ENCODE assay signal across 22 mouse cellular contexts in the genomic region with DNA sequence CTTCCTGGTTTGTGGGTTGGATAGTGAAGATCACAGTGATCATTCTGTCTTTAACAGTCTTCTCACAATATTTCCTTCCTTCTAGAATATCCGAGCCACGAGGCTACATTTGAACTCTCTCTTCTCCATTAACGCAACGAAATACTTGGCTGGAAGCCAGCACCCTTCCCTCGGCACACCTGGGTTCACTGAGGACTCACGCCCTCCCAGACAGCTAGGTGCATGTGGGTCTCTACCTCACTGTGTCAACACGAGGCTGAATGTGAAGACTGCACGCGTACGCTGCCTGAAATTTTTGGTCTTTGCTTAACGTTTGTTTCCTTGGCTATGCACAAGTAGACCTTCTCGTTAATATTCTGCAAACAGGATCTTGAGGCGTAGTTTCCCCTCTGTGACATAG. TPM values are rescaled to one million over a fixed set of nuclear protein-coding genes. Genes with fewer than 3 reads are reported as not detected.
DNase-seq lines count a peak whose midpoint lies in the region; ATAC-seq and TF ChIP-seq lines count a peak whose summit lies in the region.
"Had no signal": no experiment of that assay in that cellular context is flagged by ENCODE, and none has a peak within 500 bp of the region (broad histone marks: within the 10 kb centered on the region; RNA-seq: fewer than 3 reads in every experiment).

No protein-coding gene starts in this region.

- peaks cover 4% of the 10 kb centered on the region for H3K4me1 ChIP-seq in heart, embryonic 13.5 days
- peaks cover 7% of the 10 kb centered on the region; the same call in 1 of the 2 replicates for H3K4me1 ChIP-seq in small intestine, adult 2 months (ENCODE audit: control insufficient read depth, insufficient read depth, insufficient read length, low read length)
- H3K4me1 ChIP-seq: embryonic facial prominence, embryonic 12.5 days; forebrain, embryonic 12.5 days; intestine, embryonic 15.5 days had no signal

- no peak for ATAC-seq in heart, embryonic 13.5 days (ENCODE audit: extremely low read depth, insufficient number of reproducible peaks, low FRiP score, low TSS enrichment)
- ATAC-seq: forebrain, embryonic 16.5 days; intestine, embryonic 15.5 days had no signal

- H3K36me3 ChIP-seq in heart, embryonic 13.5 days: peaks cover 55% of the 10 kb centered on the region
- no peaks in the 10 kb centered on the region for H3K36me3 ChIP-seq in small intestine, adult 2 months (ENCODE audit: control insufficient read depth, insufficient read depth, low read length)
- H3K36me3 ChIP-seq: embryonic facial prominence, embryonic 12.5 days; forebrain, embryonic 12.5 days; hindbrain, embryonic 10.5 days; intestine, embryonic 15.5 days had no signal

- no peak for TF ChIP-seq POLR2A in small intestine, adult 2 months (IDR thresholded peaks at IDR 0.05; ENCODE audit: low read depth, low read length)

- H3K27ac ChIP-seq in gastrocnemius, adult 2 months: peak overlapping the region; percentile 55
- H3K27ac ChIP-seq in heart, embryonic 13.5 days (replicated peaks): 0 out of 2 replicates have a peak overlapping the region, but pooled peaks have one; percentile 39
- H3K27ac ChIP-seq in layer of hippocampus, adult 2 months: peak overlapping the region; percentile 84
- 0 out of 2 replicates have a peak overlapping the region, but pooled peaks have one; percentile 8 for H3K27ac ChIP-seq in small intestine, adult 2 months (ENCODE audit: insufficient read depth, low read depth, low read length)
- H3K27ac ChIP-seq: embryonic facial prominence, embryonic 12.5 days; forebrain, embryonic 12.5 days; hindbrain, embryonic 10.5 days; hindbrain, embryonic 14.5 days; intestine, embryonic 15.5 days had no signal

- no peak overlapping the region for H3K4me2 ChIP-seq in heart, embryonic 13.5 days
- H3K4me2 ChIP-seq: embryonic facial prominence, embryonic 12.5 days; forebrain, embryonic 12.5 days; hindbrain, embryonic 14.5 days; intestine, embryonic 15.5 days had no signal

- H3K27me3 ChIP-seq in heart, embryonic 13.5 days (replicated peaks): no peaks in the 10 kb centered on the region
- H3K27me3 ChIP-seq in small intestine, adult 2 months (ENCODE audit: control insufficient read depth, insufficient read depth, low read length): no peaks in the 10 kb centered on the region
- H3K27me3 ChIP-seq: embryonic facial prominence, embryonic 12.5 days; intestine, embryonic 15.5 days had no signal

- no peak overlapping the region for H3K9ac ChIP-seq in heart, embryonic 13.5 days
- H3K9ac ChIP-seq: embryonic facial prominence, embryonic 12.5 days; forebrain, embryonic 12.5 days; hindbrain, embryonic 14.5 days; intestine, embryonic 15.5 days had no signal

- no peak for DNase-seq in gastrocnemius, adult 2 months
- DNase-seq in gastrocnemius, adult 8-10 months (ENCODE audit: low spot score in 2 of 2): no peak
- DNase-seq in heart, postnatal 25 days (ENCODE audit: low spot score): no peak
- no peak for DNase-seq in layer of hippocampus, adult 2 months (ENCODE audit: low spot score in 2 of 2)
- no peak for DNase-seq in layer of hippocampus, adult 9-11 months
- no peak for DNase-seq in left cerebral cortex, postnatal 36 days (ENCODE audit: low spot score in 2 of 2)
- DNase-seq: adrenal gland, postnatal 10 days; cerebellum, adult 11 months; cerebellum, adult 8-10 months; cerebellum, postnatal 14 days; embryo, embryonic 11 days had no signal

- H3K4me3 ChIP-seq in gastrocnemius, adult 2 months: no peak overlapping the region
- H3K4me3 ChIP-seq in heart, embryonic 13.5 days: no peak overlapping the region
- H3K4me3 ChIP-seq in layer of hippocampus, adult 2 months: no peak overlapping the region
- no peak overlapping the region for H3K4me3 ChIP-seq in small intestine, adult 2 months (ENCODE audit: low read depth, low read length)
- H3K4me3 ChIP-seq: embryonic facial prominence, embryonic 12.5 days; forebrain, embryonic 12.5 days; hindbrain, embryonic 10.5 days; intestine, embryonic 15.5 days had no signal

- 74% methylated on average over 13 of the region's 13 CpGs for WGBS in heart, embryonic 13.5 days
- 19% methylated on average over 13 of the region's 13 CpGs for WGBS in small intestine, adult 2 months

- intact Hi-C loops in gastrocnemius, adult 2 months (cut with DNase I): no loop called here
- intact Hi-C loops in heart, postnatal 25 days (cut with DNase I): no loop called here
- intact Hi-C loops in left cerebral cortex, postnatal 36 days (cut with DNase I): no loop called here

- no peaks in the 10 kb centered on the region for H3K9me3 ChIP-seq in heart, embryonic 13.5 days
- H3K9me3 ChIP-seq: embryonic facial prominence, embryonic 12.5 days; forebrain, embryonic 12.5 days; hindbrain, embryonic 10.5 days; intestine, embryonic 15.5 days had no signal

- TF ChIP-seq CTCF in gastrocnemius, adult 2 months (IDR thresholded peaks at IDR 0.05): no peak
- TF ChIP-seq CTCF in layer of hippocampus, adult 2 months (conservative IDR thresholded peaks at IDR 0.05): no peak
- no peak for TF ChIP-seq CTCF in small intestine, adult 2 months (IDR thresholded peaks at IDR 0.05; ENCODE audit: extremely low read depth, insufficient read length, insufficient replicate concordance, low read depth, low read length)

RNA-seq across cellular contexts. Expression of a gene that starts 7.2 kb away (rescaled TPM):
- not detected for total RNA-seq in gastrocnemius, adult 2 months (2021)
- total RNA-seq in gastrocnemius, adult 8-10 months (2022): not detected
- polyA plus RNA-seq in heart, embryonic 13.5 days (2015; fragmentation: Nextera tagmentation; extraction: Ambion mirVana): 0.09 and 0.13 TPM in 2 replicates
- not detected for total RNA-seq in heart, postnatal 25 days (2021)
- total RNA-seq in layer of hippocampus, adult 2 months (2021): 10 to 100 TPM; 54.5 to 57.4 TPM
- polyA plus RNA-seq in small intestine, adult 2 months (2012; rRNA removed): 0.34 and 3.4 TPM in 2 replicates
- total RNA-seq in left cerebral cortex, postnatal 36 days (2021): 10 to 100 TPM; 19.5 to 19.9 TPM
- total RNA-seq: heart, adult 8-10 months; heart, postnatal 10 days; MEL had no signal

RNA-seq across cellular contexts. Expression of a gene that starts 28.2 kb away (rescaled TPM):
- total RNA-seq in gastrocnemius, adult 2 months (2021): 100 to 1,000 TPM; 843 to 991 TPM
- 1,000 to 10,000 TPM in 3 of 4 experiments, 100 to 1,000 TPM in 1; 903 to 1,283 (median 1,111) TPM for total RNA-seq in gastrocnemius, adult 8-10 months (2022)
- 520 and 554 TPM in 2 replicates for polyA plus RNA-seq in heart, embryonic 13.5 days (2015; fragmentation: Nextera tagmentation; extraction: Ambion mirVana)
- total RNA-seq in heart, postnatal 25 days (2021): 100 to 1,000 TPM; 413 to 439 TPM
- total RNA-seq in layer of hippocampus, adult 2 months (2021): 1 to 10 TPM; 2.1 to 3.3 TPM
- 3.8 and 4.5 TPM in 2 replicates for polyA plus RNA-seq in small intestine, adult 2 months (2012; rRNA removed)
- total RNA-seq in left cerebral cortex, postnatal 36 days (2021): 1 to 10 TPM; 1.2 to 2.7 TPM

RNA-seq across cellular contexts. Expression of a gene that starts 36.4 kb away (rescaled TPM):
- total RNA-seq in gastrocnemius, adult 2 months (2021): under 1 TPM; 0.50 to 0.51 TPM
- total RNA-seq in gastrocnemius, adult 8-10 months (2022): under 1 TPM; 0.32 to 0.54 (median 0.41) TPM
- 1.2 and 1.6 TPM in 2 replicates for polyA plus RNA-seq in heart, embryonic 13.5 days (2015; fragmentation: Nextera tagmentation; extraction: Ambion mirVana)
- total RNA-seq in heart, postnatal 25 days (2021): under 1 TPM; 0.47 to 0.61 TPM
- 1 to 10 TPM; 2.4 to 2.7 TPM for total RNA-seq in layer of hippocampus, adult 2 months (2021)
- polyA plus RNA-seq in small intestine, adult 2 months (2012; rRNA removed): 0.06 and 0.11 TPM in 2 replicates
- total RNA-seq in left cerebral cortex, postnatal 36 days (2021): 1 to 10 TPM; 1.2 to 2.4 TPM

Comparison
In these comparisons a context has a peak if more than half of its experiments do, and no peak if none do; other contexts are left out.
1. H3K27ac ChIP-seq: peak in every context shown above with its lines; median percentile 84 in layer of hippocampus, adult 2 months; 55 in gastrocnemius, adult 2 months; 39 in heart, embryonic 13.5 days; 8 in small intestine, adult 2 months.
2. RNA of a gene that starts 7.2 kb away (total RNA-seq): 54.5 to 57.4 TPM in layer of hippocampus, adult 2 months and 19.5 to 19.9 TPM in left cerebral cortex, postnatal 36 days; not detected in gastrocnemius, adult 2 months, not detected in gastrocnemius, adult 8-10 months and not detected in heart, postnatal 25 days; every median in the first group is over 10 times any median in the second.
3. RNA of a gene that starts 28.2 kb away (total RNA-seq): 903 to 1,283 TPM in gastrocnemius, adult 8-10 months, 843 to 991 TPM in gastrocnemius, adult 2 months and 413 to 439 TPM in heart, postnatal 25 days; 2.1 to 3.3 TPM in layer of hippocampus, adult 2 months and 1.2 to 2.7 TPM in left cerebral cortex, postnatal 36 days; every median in the first group is over 10 times any median in the second.